24 mouse cellular contexts compared by ENCODE assay signal in genomic region chr1:75834361-75834760, GRCm38 (mm10).
"Had no signal": no experiment of that assay in that cellular context is flagged by ENCODE, and none has a peak within 500 bp of the region (broad histone marks: within the 10 kb centered on the region; RNA-seq: fewer than 3 reads in every experiment).

No protein-coding gene starts in this region.

- DNase-seq: forebrain, postnatal 0 days; gastrocnemius, postnatal 10 days; gastrocnemius, postnatal 25 days; heart, adult 2 months; heart, postnatal 10 days; heart, postnatal 4 days; kidney, adult 18-20 months; kidney, adult 8-10 months; kidney, postnatal 10 days; kidney, postnatal 25 days; kidney, postnatal 4 days had no signal

- H3K9me3 ChIP-seq: heart, embryonic 12.5 days; hindbrain, embryonic 10.5 days; hindbrain, embryonic 12.5 days; intestine, embryonic 15.5 days; limb, embryonic 13.5 days; limb, embryonic 15.5 days; liver, embryonic 12.5 days had no signal

- ATAC-seq: forebrain, postnatal 0 days; hindbrain, embryonic 16.5 days; inflammation-experienced regulatory T-cells, adult 6 months; intestine, embryonic 15.5 days; intestine, postnatal 0 days; liver, embryonic 12.5 days had no signal

- H3K27ac ChIP-seq: heart, adult 2 months; hindbrain, embryonic 10.5 days; hindbrain, embryonic 14.5 days; intestine, embryonic 15.5 days; layer of hippocampus, adult 2 months; left cerebral cortex, adult 2 months; liver, embryonic 12.5 days had no signal

- H3K4me2 ChIP-seq: heart, embryonic 12.5 days; hindbrain, embryonic 12.5 days; hindbrain, embryonic 14.5 days; intestine, embryonic 15.5 days; limb, embryonic 15.5 days; liver, embryonic 12.5 days had no signal

- H3K9ac ChIP-seq: forebrain, postnatal 0 days; heart, embryonic 12.5 days; hindbrain, embryonic 12.5 days; hindbrain, embryonic 14.5 days; intestine, embryonic 15.5 days; limb, embryonic 13.5 days; limb, embryonic 15.5 days; liver, embryonic 12.5 days had no signal

- H3K36me3 ChIP-seq: heart, embryonic 12.5 days; hindbrain, embryonic 10.5 days; hindbrain, embryonic 12.5 days; intestine, embryonic 15.5 days; limb, embryonic 13.5 days; limb, embryonic 15.5 days; liver, embryonic 12.5 days had no signal

- H3K27me3 ChIP-seq: heart, embryonic 12.5 days; hindbrain, embryonic 12.5 days; intestine, embryonic 15.5 days; limb, embryonic 13.5 days; limb, embryonic 15.5 days; liver, embryonic 12.5 days had no signal

- H3K4me3 ChIP-seq: heart, adult 2 months; heart, embryonic 12.5 days; hindbrain, embryonic 10.5 days; hindbrain, embryonic 12.5 days; intestine, embryonic 15.5 days; layer of hippocampus, adult 2 months; left cerebral cortex, adult 2 months; limb, embryonic 13.5 days; limb, embryonic 15.5 days; liver, embryonic 12.5 days had no signal

- H3K4me1 ChIP-seq: heart, embryonic 12.5 days; hindbrain, embryonic 10.5 days; hindbrain, embryonic 12.5 days; liver, embryonic 12.5 days had no signal
